Mouse (Mus musculus) cerebellum, postnatal 36 days (tissue): ENCODE results near the gene Syt5.
"Not testable (repeated sequence)": the region's sequence is repeated elsewhere in the genome, so short reads cannot be mapped to it uniquely, and the experiment has no call there.

Experiments
- DNase-seq, 2 experiments: peaks; one replicate each; pipeline ENCODE4 v3.0.0; 2021 to 2022; ENCODE audit warnings: mixed read lengths in 2 of 2

Gene Syt5

DNA sequence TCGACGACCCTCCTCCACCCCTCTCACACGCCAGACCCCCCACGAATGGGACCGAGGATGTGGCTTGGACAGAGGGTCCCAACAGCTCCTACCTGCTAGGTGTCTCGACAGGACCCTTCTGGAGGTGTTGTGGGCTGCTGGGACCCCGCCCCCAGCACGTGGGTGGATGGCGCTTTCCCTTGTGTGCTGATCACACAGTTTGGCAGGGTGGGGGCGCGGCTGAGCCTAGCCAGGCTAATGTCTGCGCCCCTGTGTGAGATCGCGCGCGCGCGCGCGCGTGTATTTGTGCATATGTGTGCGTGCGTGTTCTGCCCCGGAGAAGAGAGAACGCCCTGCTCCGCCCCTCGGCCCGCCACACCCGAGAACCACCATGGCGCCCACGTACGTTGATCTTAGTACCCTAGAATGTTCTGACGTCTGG lies at the start of gene Syt5:
Gene Syt5 (minus strand): TSS at position 321 of the 421 bp plus-strand sequence.
- peak; percentile 19 to 40 for DNase-seq

DNA sequence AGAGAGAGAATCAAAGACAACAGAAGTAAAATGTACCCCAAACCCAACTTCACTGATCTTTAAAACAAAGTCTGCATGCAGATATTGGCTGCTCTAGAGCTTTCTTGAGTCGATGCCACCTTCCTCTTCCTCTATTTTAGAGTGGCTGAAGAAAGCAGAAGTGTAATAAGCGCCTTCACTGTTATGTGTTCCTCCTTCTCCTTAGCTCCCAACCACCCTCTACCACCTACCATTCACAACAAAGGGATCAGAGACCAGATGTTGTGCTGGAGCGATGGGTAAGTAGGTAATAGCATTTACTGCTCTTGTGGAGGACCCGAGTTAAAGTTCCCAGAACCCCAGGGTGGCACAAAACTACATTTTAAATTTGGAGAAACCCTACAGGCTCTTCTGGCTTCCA lies 49.7 kb upstream of the Syt5 start:
- DNase-seq: not testable (repeated sequence)

- not testable (repeated sequence) for DNase-seq
Observed at GRCm38 (mm10) chr7:4581481-4581880, 34.1 kb upstream of the Syt5 start.

GRCm38 (mm10) chr7:4572361-4572760 lies 25.0 kb upstream of the Syt5 start:
- DNase-seq: not testable (repeated sequence)

DNA sequence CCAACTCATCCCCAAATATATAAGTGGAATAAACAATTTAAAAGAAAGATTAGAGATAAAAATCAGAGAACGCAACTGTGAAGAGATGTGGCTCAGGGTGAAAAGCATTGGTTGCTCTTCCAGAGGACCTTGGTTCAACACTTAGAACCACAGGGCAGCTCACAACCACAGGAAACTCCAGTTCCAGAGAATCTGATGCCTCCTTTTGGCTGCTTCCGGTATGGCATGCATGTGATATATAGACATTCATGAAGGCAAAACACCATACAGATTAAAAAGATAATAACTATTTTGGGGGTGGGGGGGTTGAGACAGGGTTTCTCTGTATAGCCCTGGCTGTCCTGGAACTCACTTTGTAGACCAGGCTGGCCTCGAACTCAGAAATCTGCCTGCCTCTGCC lies 15.3 kb upstream of the Syt5 start:
- DNase-seq: no peak

DNA sequence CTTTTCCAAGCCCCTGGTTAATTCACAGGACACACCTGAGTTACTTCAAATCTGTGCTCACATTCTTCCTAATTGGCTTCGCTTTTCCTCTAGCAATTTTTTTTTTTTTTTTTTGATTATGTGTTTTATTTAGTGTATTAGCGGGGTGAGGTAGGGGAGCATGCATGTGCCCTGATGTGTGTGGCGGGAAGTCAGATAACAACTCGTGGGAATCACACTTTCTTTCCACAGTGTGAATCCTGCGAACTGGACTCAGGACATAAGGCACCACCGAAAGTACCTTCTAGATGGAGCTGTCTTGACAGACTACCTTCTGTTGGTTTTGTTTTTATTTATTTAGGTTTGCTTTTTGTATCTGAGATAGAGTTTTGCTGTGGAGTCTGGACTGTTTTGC lies 9.8 kb upstream of the Syt5 start:
- no peak for DNase-seq

- peak; percentile 80 to 84 for DNase-seq
Observed at GRCm38 (mm10) chr7:4556256-4557166, 9.2 kb upstream of the Syt5 start.

GRCm38 (mm10) chr7:4546591-4547131 lies 680 bp downstream of the Syt5 start:
- peak; percentile 85 for DNase-seq

DNA sequence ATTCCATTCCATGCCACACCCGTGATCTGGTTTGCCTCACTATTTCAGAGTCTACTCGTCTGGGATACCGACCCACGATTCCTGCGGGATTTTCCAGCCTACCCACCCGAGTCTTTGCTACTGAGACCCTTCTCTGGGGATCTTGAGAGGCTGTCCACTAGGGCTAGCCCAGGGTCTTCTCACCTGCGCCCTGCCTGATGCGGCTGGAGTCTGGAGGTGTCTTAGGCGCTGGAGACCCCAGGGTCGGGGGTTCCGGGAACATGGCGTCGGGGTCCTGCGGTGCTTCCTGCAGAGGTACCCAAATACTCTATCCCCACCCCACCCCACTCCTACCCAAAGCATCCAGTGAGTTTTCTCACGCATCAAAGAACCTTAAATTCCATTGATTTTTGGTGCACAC lies 1.3 kb downstream of the Syt5 start:
- no peak for DNase-seq

DNA sequence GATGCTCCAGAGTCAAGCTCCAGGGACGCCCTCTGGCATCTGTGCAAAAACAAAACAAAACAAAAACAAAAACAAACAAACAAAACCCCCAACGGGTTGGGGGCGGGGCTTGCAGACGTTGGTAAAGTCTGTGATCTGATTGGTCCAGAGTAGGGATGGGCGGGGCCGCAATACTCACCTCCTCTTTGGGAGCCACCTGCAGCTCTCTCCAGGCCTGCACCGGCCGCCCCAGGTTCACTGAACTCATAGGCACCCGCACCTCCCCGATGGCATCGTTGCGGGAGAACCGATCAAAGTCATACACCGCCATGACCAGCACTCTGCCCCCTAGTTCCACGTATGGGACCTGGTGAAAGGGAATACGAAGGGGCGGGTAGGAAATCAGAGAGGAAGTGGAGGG lies 5.3 kb downstream of the Syt5 start:
- DNase-seq: no peak

DNA sequence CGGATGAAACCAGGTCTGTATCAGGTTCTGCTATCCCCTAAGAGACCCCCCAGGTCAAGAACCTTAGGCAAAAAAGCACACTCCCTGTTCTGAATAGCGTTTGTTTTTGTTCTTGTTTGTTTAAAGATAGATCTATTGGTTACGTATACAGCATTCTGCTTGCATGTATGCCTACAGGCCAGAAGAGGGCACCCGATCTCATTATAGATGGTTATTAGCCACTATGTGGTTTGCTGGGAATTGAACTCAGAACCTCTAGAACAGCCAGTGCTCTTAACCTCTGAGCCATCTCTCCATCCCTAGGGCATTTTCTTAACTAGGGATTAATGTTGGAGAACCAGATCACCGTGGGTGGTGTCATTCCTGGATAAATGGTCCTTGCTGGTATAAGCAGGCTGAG lies 6.0 kb downstream of the Syt5 start:
- no peak for DNase-seq

DNA sequence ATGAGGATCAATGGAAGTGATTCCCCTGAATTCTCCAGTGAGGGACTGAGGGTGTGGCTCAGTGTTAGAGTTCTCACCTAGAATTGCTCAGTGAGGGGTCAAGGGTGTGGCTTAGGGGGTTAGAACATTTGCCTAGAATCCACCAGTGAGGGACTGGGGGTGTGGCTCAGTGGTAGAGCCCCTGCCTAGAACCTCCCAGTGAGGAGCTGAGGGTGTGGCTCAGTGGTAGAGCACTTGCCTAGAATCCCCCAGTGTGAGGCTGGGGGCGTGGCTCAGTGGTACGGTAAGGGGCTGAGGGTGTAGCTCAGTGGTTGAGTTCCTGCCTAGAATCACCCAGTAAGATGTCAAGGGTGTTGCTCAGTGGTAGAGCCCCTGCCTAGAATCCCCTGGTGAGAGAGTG lies 8.3 kb downstream of the Syt5 start:
- DNase-seq: no peak

GRCm38 (mm10) chr7:4537181-4537580 lies 10.2 kb downstream of the Syt5 start:
- DNase-seq: no peak

- no peak for DNase-seq
Observed at GRCm38 (mm10) chr7:4536369-4536768, 11.0 kb downstream of the Syt5 start.

DNA sequence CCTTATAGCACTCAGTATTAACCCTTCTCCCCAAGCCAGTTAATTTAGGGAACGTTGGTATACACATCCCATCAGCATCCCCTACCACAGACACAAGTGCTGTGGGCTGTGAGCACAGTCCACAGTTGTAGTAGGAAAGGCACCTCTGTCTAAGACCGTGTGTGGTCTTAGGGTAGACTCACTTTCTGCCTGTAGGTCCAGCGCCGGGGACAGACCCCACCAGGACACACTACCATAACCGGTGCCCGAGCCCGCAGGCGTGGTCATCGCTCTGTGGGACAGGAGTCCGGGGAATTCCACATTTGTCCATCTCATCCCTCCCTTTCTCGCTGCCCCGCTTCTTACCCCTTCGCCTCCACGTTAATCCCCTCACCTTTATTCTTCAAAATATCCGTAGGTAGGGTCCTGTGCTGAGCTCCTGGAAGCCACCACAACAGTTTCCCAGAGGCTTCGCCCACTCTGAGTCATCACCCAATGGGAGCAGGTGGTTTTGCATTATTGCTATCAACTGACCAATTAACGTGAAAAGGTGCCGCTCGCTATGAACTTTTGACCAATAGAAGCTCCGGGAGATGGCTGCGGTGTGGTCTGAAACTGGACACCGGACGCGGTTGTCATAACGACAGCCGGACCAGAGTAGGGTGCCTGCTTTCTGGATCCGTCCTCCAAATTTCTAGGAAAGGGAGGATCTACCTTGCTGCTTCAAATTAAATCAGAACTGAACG lies 15.2 kb downstream of the Syt5 start, which contains the start of gene Dnaaf3:
Gene Dnaaf3 (minus strand): TSS at position 449 of the 725 bp plus-strand sequence.
- DNase-seq: no peak

DNA sequence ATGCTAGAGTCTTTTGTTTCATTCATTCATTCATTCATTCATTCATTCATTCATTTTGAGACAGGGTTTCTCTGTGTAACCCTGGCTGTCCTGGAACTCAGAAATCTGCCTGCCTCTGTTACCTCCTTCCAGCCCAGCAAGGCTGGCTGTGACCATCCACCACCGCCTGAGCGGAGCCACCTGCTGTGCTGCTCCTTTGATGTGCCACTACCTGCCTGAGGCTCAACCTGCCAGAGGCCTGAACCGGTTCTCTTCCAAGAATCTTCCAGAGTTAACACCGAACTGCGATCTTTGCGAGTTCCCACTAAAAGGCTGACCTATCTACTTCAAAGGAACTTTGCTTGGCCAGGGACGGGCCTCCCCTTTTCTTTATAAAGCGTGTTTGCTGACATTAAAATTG lies 17.2 kb downstream of the Syt5 start:
- not testable (repeated sequence) for DNase-seq

GRCm38 (mm10) chr7:4527302-4527689 lies 20.0 kb downstream of the Syt5 start:
- no peak for DNase-seq

DNA sequence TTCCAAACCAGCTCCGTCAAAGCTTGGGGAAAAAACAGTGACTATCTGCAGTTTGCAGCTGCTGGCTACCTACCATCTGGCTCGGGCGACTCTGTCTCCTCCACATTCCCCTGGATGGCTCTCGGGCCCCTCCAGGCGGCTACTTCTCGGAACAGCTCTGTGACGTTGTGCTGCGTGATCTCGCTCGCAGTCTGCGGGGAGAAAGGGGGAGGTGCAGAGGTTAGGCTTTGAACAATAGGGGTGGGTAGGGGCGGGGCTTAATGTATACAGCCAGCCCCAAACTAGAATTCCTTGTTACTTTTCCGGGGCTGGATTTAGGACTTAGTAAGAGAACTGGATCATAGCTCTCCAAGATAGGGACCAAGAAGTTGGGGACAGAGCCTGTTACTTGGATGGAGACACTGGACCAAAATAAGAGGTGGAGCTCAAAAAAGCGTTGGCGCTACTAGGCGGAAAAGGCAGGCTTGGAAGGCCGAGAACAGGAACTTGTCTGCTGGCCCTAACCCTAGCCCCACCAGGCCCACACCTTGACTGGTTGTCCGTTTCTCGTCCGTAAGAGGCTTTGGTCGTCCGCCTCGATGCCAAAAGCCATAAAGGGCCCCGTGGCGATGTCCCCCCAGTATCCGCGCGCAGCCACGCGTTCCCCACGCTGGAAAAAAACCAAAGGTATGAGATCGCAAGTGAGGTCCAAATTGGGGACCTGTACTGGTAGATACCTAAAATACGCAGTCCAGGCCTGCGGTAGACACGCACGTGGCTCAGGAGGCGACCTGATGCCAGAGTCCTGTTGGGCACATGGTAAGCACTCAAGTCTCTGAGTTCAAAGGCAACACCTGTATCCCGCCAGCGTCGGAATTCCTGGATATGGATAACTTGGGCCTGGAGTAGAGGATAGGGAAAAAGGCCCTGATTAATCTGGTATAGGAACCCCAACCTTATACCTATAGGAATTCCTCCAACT lies 20.7 kb downstream of the Syt5 start:
- peak; percentile 62 to 70 for DNase-seq

DNA sequence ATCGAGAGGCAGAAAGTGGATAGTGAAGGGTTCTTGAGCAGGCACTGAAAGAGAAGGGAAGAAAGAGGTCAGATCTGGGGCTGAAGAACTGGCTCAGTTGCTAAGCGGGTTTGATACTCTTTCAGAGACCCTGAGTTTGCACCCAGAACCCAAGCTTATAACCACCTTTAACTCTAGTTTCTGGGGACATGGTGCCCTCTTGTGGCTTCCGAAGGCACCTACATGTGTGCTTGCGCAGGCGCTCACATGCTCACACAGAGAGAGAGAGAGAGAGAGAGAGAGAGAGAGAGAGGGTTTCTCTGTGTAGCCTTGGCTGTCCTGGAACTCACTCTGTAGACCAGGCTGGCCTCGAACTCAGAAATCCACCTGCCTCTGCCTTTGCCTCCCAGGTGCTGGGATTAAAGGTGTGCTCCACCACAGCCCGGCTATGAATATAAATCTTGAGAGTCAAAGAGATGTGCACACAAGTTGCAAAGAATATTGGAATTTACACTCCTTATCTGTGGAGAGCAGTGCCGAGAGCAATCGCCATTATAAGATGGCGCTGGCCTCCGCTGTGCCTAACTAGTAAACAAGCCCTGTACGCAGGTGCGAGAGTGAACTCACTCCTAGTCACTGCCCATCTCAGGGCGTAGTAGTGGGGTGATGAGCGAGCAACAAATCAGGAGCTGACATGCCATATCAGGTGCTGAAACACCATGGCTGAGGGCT lies 23.0 kb downstream of the Syt5 start, which contains the start of gene Tnni3:
Gene Tnni3 (minus strand): TSS at position 18 of the 711 bp plus-strand sequence.
- DNase-seq: peak; percentile 48 to 57

DNA sequence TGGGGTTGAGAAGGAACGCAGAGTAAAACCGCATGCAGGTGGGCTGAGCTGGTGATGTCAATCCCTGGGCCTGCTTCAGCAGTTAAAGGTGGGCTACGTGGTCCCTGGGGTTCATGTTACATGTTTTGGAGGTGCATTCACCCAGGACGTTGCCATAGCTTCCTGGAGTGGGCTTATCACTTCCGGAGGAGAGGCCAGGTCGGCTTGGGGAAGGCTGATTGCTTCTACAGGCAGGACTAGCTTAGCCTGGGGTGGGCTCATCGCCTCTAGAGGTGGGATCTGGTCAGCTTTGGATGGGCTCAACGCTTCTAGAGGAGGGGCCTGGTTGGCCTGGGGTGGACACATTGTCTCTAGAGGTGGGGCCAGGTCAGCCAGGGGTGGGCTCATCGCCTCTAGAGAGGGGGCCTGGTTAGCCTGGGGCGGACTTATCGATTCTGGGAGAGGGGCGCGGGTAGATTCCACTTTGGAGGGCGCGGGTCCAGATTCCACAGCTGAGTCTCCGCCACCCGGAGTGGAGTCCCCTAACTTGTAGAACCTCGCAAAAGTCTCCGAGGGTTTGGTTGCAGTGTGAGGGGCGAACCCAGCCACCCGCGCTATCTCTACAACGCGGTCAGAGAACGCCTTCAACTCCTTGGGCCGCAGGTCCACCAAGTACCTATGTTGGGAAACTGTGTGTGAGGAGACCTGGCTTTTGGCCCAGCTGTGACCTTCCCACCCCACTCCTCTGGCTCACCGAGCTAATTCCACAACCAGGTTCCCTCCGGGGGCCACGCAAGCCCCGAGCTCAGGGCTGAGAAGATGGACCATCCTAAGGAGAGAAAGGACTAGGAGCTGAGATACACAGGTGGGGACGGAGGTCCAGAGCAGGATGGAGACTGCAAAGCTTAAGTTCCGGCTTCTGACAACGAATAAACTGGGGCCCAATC lies 23.9 kb downstream of the Syt5 start:
- no peak for DNase-seq
